In the genomic region with DNA sequence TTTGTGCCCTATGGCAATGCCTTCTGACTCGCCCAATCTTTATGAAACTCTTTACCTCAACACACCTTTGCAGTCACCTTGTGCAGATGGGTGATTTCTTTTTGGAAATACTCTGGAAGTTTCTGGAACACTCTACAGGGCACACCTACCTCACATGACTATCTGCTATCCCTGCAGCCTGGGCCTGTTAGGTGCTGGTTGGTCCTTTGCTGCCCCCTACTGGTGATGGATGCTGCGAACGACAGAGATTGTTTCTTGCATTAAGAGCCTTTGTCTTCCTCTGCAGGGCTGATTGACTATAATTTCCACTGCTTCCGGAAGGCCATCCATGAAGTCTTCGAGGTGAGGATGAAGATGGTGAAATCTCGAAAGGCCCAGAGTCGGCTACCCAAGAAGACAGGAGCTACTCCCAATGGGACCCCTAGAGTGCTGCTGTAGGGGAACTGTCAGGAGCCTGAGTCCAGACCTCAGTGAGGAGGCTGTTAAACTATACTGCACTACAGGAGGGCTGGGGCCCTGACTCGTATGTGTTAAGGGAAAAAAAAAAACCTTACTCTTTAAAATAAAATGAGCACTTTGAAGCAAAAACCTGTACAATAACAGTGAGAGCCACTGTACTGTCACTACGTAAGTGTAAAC, we compare ENCODE assay signal across 8 mouse cellular contexts. TPM values are rescaled to one million over a fixed set of nuclear protein-coding genes. Genes with fewer than 3 reads are reported as not detected.
DNase-seq lines count a peak whose midpoint lies in the region; ATAC-seq and TF ChIP-seq lines count a peak whose summit lies in the region.

No protein-coding gene starts in this region.

- WGBS in embryonic facial prominence, embryonic 11.5 days, result 50% methylated on average over 9 of the region's 9 CpGs
- WGBS in heart, adult 2 months, result 36% methylated on average over 9 of the region's 9 CpGs
- WGBS in limb, embryonic 12.5 days, result 51% methylated on average over 9 of the region's 9 CpGs
- WGBS in midbrain, postnatal 0 days, result 53% methylated on average over 9 of the region's 9 CpGs

- peak; percentile 86 for TF ChIP-seq EP300 in heart, adult 2 months (IDR thresholded peaks at IDR 0.05; ENCODE audit: insufficient read depth, low read depth, low read length)

- H3K27me3 ChIP-seq in embryonic facial prominence, embryonic 11.5 days (ENCODE audit: control insufficient read depth, insufficient read depth, low read length), result no peaks in the 10 kb centered on the region
- H3K27me3 ChIP-seq in heart, adult 2 months (ENCODE audit: control insufficient read depth, insufficient read depth, low read length), result no peaks in the 10 kb centered on the region
- no peaks in the 10 kb centered on the region for H3K27me3 ChIP-seq in limb, embryonic 12.5 days
- no peaks in the 10 kb centered on the region for H3K27me3 ChIP-seq in midbrain, postnatal 0 days (ENCODE audit: insufficient read depth, low read length)

- TF ChIP-seq POLR2A in heart, adult 2 months (IDR thresholded peaks at IDR 0.05; ENCODE audit: insufficient read depth, low read depth, low read length), result no peak

- H3K36me3 ChIP-seq in embryonic facial prominence, embryonic 11.5 days (replicated peaks; ENCODE audit: control insufficient read depth, insufficient read depth, low read depth, low read length), result no peaks in the 10 kb centered on the region; the same call in 1 of the 2 replicates
- no peaks in the 10 kb centered on the region for H3K36me3 ChIP-seq in heart, adult 2 months (ENCODE audit: control insufficient read depth, insufficient read depth, low read length)
- peaks cover 27% of the 10 kb centered on the region for H3K36me3 ChIP-seq in limb, embryonic 12.5 days
- peaks cover 13% of the 10 kb centered on the region; the same call in 1 of the 2 replicates for H3K36me3 ChIP-seq in midbrain, postnatal 0 days (ENCODE audit: insufficient read depth, low read length)

- no peaks in the 10 kb centered on the region for H3K79me2 ChIP-seq in heart, adult 2 months (replicated peaks; ENCODE audit: control insufficient read depth, insufficient read depth, low read length)

- H3K9me3 ChIP-seq in embryonic facial prominence, embryonic 11.5 days (replicated peaks; ENCODE audit: control insufficient read depth, low read length), result no peaks in the 10 kb centered on the region
- H3K9me3 ChIP-seq in limb, embryonic 12.5 days, result peaks cover 4% of the 10 kb centered on the region; the same call in 1 of the 2 replicates
- no peaks in the 10 kb centered on the region for H3K9me3 ChIP-seq in midbrain, postnatal 0 days (ENCODE audit: low read length)

- DNase-seq in 3134 (ENCODE audit: extremely low read depth, insufficient read length, low spot score), result peak; percentile 43
- peak; percentile 86 for DNase-seq in adrenal gland, postnatal 25 days
- DNase-seq in embryonic facial prominence, embryonic 11.5 days (ENCODE audit: low spot score), result peak; percentile 91
- peak; percentile 82 to 85 for DNase-seq in heart, adult 2 months
- DNase-seq in kidney, adult 9 months, result peak; percentile 94
- peak; percentile 92 for DNase-seq in midbrain, postnatal 0 days (ENCODE audit: low spot score)
- peak; percentile 79 to 91 for DNase-seq in spleen, postnatal 10 days (ENCODE audit: low spot score in 2 of 2)

- H3K9ac ChIP-seq in embryonic facial prominence, embryonic 11.5 days (replicated peaks; ENCODE audit: low read length), result no peak overlapping the region
- H3K9ac ChIP-seq in heart, adult 2 months (ENCODE audit: low read depth, low read length), result no peak overlapping the region
- H3K9ac ChIP-seq in limb, embryonic 12.5 days (replicated peaks), result no peak overlapping the region
- no peak overlapping the region for H3K9ac ChIP-seq in midbrain, postnatal 0 days (replicated peaks; ENCODE audit: low read length, poor library complexity, severe bottlenecking)

- intact Hi-C loops in heart, adult 2 months (cut with DNase I), result loop anchor here (2.0 to 5.0 kb wide), 5 partner anchors 36 to 431 kb away; a partner anchor contains a TSS

- H3K4me2 ChIP-seq in embryonic facial prominence, embryonic 11.5 days (ENCODE audit: low read depth, low read length), result no peak overlapping the region
- H3K4me2 ChIP-seq in limb, embryonic 12.5 days, result no peak overlapping the region
- H3K4me2 ChIP-seq in midbrain, postnatal 0 days (ENCODE audit: low read depth, low read length, poor library complexity, severe bottlenecking), result no peak overlapping the region

- ATAC-seq in embryonic facial prominence, embryonic 11.5 days (replicated peaks; ENCODE audit: insufficient number of reproducible peaks, low FRiP score, low TSS enrichment, low read depth), result no peak; the same call in 1 of the 2 replicates
- peak; percentile 66 for ATAC-seq in limb, embryonic 12.5 days (ENCODE audit: insufficient number of reproducible peaks, insufficient read depth, low FRiP score, low TSS enrichment, low read depth)
- peak; percentile 73; the same call in 1 of the 2 replicates for ATAC-seq in midbrain, postnatal 0 days (ENCODE audit: low FRiP score)

- H3K4me3 ChIP-seq in embryonic facial prominence, embryonic 11.5 days (ENCODE audit: low read depth, low read length), result no peak overlapping the region
- no peak overlapping the region for H3K4me3 ChIP-seq in heart, adult 2 months
- H3K4me3 ChIP-seq in limb, embryonic 12.5 days (replicated peaks), result no peak overlapping the region
- H3K4me3 ChIP-seq in midbrain, postnatal 0 days (ENCODE audit: low read depth, low read length), result no peak overlapping the region

- no peaks in the 10 kb centered on the region for H3K4me1 ChIP-seq in embryonic facial prominence, embryonic 11.5 days (ENCODE audit: control insufficient read depth, insufficient read depth, low read length)
- H3K4me1 ChIP-seq in heart, adult 2 months (ENCODE audit: control insufficient read depth, insufficient read depth, low read length), result no peaks in the 10 kb centered on the region
- H3K4me1 ChIP-seq in limb, embryonic 12.5 days (replicated peaks), result no peaks in the 10 kb centered on the region
- H3K4me1 ChIP-seq in midbrain, postnatal 0 days (ENCODE audit: insufficient read depth, low read length), result no peaks in the 10 kb centered on the region

- TF ChIP-seq CTCF in heart, adult 2 months (IDR thresholded peaks at IDR 0.05), result peak; percentile 94
- peak; percentile 96 for TF ChIP-seq CTCF in midbrain, postnatal 0 days (IDR thresholded peaks at IDR 0.05)

- no peak overlapping the region for H3K27ac ChIP-seq in embryonic facial prominence, embryonic 11.5 days (replicated peaks; ENCODE audit: low read depth, low read length)
- no peak overlapping the region for H3K27ac ChIP-seq in heart, adult 2 months
- no peak overlapping the region for H3K27ac ChIP-seq in limb, embryonic 12.5 days
- no peak overlapping the region for H3K27ac ChIP-seq in midbrain, postnatal 0 days (ENCODE audit: low read depth, low read length)

RNA-seq across cellular contexts. Expression of a gene that starts 12.7 kb away (rescaled TPM):
- total RNA-seq in adrenal gland, postnatal 25 days (2021), result 59.8 and 61.4 TPM in 2 replicates
- 41.5 and 47.1 TPM in 2 replicates for polyA plus RNA-seq in embryonic facial prominence, embryonic 11.5 days (2014; fragmentation: Nextera tagmentation; extraction: Ambion mirVana)
- 10 to 100 TPM; 40.8 to 41.9 TPM for total RNA-seq in heart, adult 2 months (2021)
- 14.1 and 20.1 TPM in 2 replicates for polyA plus RNA-seq in heart, adult 2 months (2012; rRNA removed)
- polyA plus RNA-seq in limb, embryonic 12.5 days (2016; fragmentation: Nextera tagmentation; extraction: Ambion mirVana), result 38.1 and 38.5 TPM in 2 replicates
- total RNA-seq in midbrain, postnatal 0 days (2014; rRNA removed), result 119 and 126 TPM in 2 replicates
- polyA plus RNA-seq in midbrain, postnatal 0 days (2015; fragmentation: Nextera tagmentation; extraction: Ambion mirVana), result 70.1 and 70.3 TPM in 2 replicates

RNA-seq across cellular contexts. Expression of a gene that starts 35.6 kb away (rescaled TPM):
- total RNA-seq in adrenal gland, postnatal 25 days (2021), result 7.3 and 10.8 TPM in 2 replicates
- 24.4 and 27.8 TPM in 2 replicates for polyA plus RNA-seq in embryonic facial prominence, embryonic 11.5 days (2014; fragmentation: Nextera tagmentation; extraction: Ambion mirVana)
- total RNA-seq in heart, adult 2 months (2021), result 100 to 1,000 TPM in 1 of 2 experiments, 10 to 100 TPM in 1; 81.2 to 101 TPM
- 30.5 and 57.6 TPM in 2 replicates for polyA plus RNA-seq in heart, adult 2 months (2012; rRNA removed)
- 23.9 and 26.0 TPM in 2 replicates for polyA plus RNA-seq in limb, embryonic 12.5 days (2016; fragmentation: Nextera tagmentation; extraction: Ambion mirVana)
- 52.7 and 54.9 TPM in 2 replicates for total RNA-seq in midbrain, postnatal 0 days (2014; rRNA removed)
- 28.5 and 35.0 TPM in 2 replicates for polyA plus RNA-seq in midbrain, postnatal 0 days (2015; fragmentation: Nextera tagmentation; extraction: Ambion mirVana)

RNA-seq across cellular contexts. Expression of a gene that starts 44.3 kb away (rescaled TPM):
- 0.27 TPM in 1 of 2 replicates, not detected in the other for total RNA-seq in adrenal gland, postnatal 25 days (2021)
- 0.43 TPM in 1 of 2 replicates, not detected in the other for polyA plus RNA-seq in embryonic facial prominence, embryonic 11.5 days (2014; fragmentation: Nextera tagmentation; extraction: Ambion mirVana)
- total RNA-seq in heart, adult 2 months (2021), result 1 to 10 TPM; 1.6 to 2.6 TPM
- 4.9 and 7.5 TPM in 2 replicates for polyA plus RNA-seq in heart, adult 2 months (2012; rRNA removed)
- 0.30 and 0.32 TPM in 2 replicates for polyA plus RNA-seq in limb, embryonic 12.5 days (2016; fragmentation: Nextera tagmentation; extraction: Ambion mirVana)
- not detected in 2 replicates for total RNA-seq in midbrain, postnatal 0 days (2014; rRNA removed)
- 0.15 and 0.48 TPM in 2 replicates for polyA plus RNA-seq in midbrain, postnatal 0 days (2015; fragmentation: Nextera tagmentation; extraction: Ambion mirVana)

Comparison
In these comparisons a context has a peak if more than half of its experiments do, and no peak if none do; other contexts are left out.
1. DNase-seq: peak in every context shown above with its lines; median percentile 94 in kidney, adult 9 months; 92 in midbrain, postnatal 0 days; 91 in embryonic facial prominence, embryonic 11.5 days; 86 in adrenal gland, postnatal 25 days; 85 in spleen, postnatal 10 days; 84 in heart, adult 2 months; 43 in 3134.